Mouse (Mus musculus) cerebellum, adult 11-12 months (tissue): ENCODE data around the gene Mgme1.

Experiments
- DNase-seq: peaks from one replicate; pipeline ENCODE4 v3.0.0; 2022

The Mgme1 gene

DNA sequence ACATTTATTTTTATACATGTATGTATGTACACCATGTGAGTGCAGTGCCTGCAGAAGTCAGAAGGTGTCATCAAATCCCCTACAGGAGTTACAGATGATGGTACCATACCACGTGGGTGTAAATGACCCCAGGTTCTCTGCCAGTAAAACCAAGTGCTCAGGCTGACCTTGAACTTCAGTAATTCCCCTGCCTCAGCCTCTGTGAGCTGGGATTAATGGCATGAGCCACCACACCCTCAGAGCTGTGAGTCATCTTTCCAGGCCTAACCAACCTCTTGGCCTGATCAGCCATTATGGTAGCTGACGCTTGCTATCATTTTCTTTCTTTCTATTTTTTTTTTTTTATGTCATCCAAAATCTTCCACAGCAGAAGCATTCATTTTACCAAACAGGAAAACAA lies 40.9 kb downstream of the Mgme1 start:
- DNase-seq, result no peak

DNA sequence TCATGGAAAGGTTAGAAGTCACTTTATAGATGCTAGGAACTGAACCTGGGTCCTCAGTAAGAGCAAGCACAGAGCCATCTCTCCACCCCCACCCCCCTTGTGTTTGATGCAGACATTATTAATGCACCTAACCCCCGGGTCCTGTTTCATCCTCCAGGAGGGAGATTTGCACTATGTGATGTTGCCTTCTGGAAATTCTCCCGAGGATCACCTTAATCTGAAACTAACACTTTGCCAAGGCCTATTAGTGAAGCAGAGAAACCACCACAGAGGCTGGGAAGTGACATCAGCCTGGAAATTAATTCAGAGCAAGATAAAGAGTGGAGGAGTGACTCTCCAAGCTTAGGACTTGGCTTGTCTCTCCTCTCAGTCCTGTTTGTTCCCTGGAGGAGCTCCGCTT lies 53.8 kb downstream of the Mgme1 start:
- DNase-seq, result no peak

DNA sequence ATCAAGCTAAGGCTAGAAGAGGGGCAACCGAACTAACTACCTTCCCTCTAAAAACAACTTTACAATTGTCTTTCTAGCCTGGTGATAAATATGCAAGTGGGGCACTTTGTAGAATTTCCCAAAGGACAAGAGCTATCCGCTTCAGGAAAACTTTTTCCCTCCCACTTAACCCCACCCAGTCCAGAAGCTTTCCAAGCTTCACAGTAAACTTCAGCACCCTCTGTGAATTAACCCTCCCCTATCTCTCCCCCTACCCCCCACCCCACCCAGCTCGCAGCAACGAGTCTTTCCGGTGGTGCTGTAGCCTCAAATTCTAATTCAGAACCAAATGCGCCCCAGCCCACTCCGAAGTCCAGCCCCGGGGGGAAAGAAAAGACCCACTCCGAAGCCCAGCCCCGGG lies 59.0 kb downstream of the Mgme1 start:
- no peak for DNase-seq

DNA sequence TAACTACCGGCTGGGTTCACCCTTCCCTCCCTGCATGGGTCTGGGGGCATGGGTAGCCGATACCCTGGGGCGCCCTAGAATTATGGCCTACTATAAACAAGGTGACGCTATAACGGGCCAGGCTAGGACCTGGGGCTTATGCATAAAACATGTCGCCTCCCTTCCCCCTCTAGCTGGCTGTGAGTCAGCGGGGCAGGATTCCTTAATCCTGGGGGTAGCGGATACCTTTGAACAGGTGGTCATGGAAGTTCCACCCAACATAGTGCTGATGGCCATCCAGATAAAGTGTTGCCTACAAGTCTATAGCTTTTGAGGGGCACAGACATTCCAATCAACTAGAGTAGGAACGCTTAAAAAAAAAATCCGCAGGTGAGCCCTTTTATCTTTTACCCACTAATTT lies 59.5 kb downstream of the Mgme1 start:
- no peak for DNase-seq

DNA sequence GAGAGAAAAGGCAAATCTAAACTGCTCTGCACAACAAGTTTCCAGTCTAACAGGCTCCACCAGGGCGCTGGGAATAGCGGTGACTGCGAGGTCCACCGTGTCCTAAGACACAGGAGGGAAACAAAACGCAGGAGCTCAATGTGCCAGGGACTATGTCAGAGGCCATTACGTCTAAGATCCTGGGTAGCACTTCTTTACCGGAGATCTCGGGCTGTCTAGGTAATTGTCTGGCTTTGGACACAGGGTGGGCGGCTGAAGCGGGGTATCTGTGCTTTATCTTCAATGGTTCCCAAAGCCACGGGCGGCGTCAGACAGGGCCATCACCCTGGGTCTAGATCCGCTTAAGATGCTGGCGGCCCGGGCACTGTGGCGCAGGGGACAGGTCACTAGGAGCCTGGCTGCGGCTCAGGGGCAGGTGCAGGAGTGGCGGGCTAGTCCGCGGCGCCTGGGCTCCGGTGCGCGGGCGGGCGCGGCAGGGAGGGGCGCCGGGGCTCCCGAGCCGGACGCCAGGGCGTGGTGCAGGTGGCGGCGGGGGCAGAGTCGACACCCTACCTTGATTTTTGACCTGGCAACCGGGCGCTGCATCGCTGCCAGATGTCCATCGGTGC lies 60.0 kb downstream of the Mgme1 start:
- DNase-seq, result no peak
